Mouse (Mus musculus) MEL (cell line): ENCODE results near the gene Ltc4s. TPM values are rescaled to one million over a fixed set of nuclear protein-coding genes. Genes with fewer than 3 reads are reported as not detected.

Source experiments
- DNase-seq: peaks from one replicate; pipeline ENCODE4 v3.0.0; 2011; ENCODE audit warnings: low read depth, low spot score
- H3K27ac ChIP-seq: 2 replicates; pipeline ENCODE4 v1.5.1; 2012; ENCODE audit warnings: low read depth, mild to moderate bottlenecking, control low read depth, low read length, moderate library complexity; ENCODE audit not compliant: control insufficient read depth
- H3K27me3 ChIP-seq, 2 experiments: fragments of 150-350 bp in 1 of 2; sonication (generic) in 1 of 2; 2 replicates each; pipeline ENCODE4 v1.6.1; 2012; ENCODE audit warnings: low read length in 2 of 2, mild to moderate bottlenecking in 2 of 2, improper control_type of control experiment in 1 of 2, moderate library complexity in 1 of 2; ENCODE audit not compliant: insufficient read depth in 2 of 2, control insufficient read depth in 1 of 2
- H3K36me3 ChIP-seq, 2 experiments: 2 replicates each; pipeline ENCODE4 v1.6.1; 2012 to 2014; ENCODE audit warnings: low read length in 2 of 2, improper control_type of control experiment in 1 of 2, inconsistent platforms in 1 of 2, mild to moderate bottlenecking in 1 of 2; ENCODE audit not compliant: insufficient read depth in 2 of 2, control insufficient read depth in 1 of 2
- H3K4me1 ChIP-seq, 2 experiments: fragments of 150-350 bp in 1 of 2; sonication (generic) in 1 of 2; 2 replicates each; pipeline ENCODE4 v1.6.1; 2012; ENCODE audit warnings: low read length in 2 of 2, improper control_type of control experiment in 1 of 2, mild to moderate bottlenecking in 1 of 2; ENCODE audit not compliant: insufficient read depth in 2 of 2, control insufficient read depth in 1 of 2
- H3K4me3 ChIP-seq, 2 experiments: fragments of 150-350 bp in 1 of 2; sonication (generic) in 1 of 2; 2 replicates each; pipeline ENCODE4 v1.5.1; 2012; ENCODE audit warnings: low read depth in 2 of 2, low read length in 2 of 2, mild to moderate bottlenecking in 2 of 2, moderate library complexity in 2 of 2, control low read depth in 1 of 2, improper control_type of control experiment in 1 of 2; ENCODE audit not compliant: control insufficient read depth in 1 of 2, insufficient read depth in 1 of 2
- H3K79me2 ChIP-seq: 2 replicates; pipeline ENCODE4 v1.6.1; 2012; ENCODE audit warnings: mild to moderate bottlenecking, low read length, moderate library complexity; ENCODE audit not compliant: control insufficient read depth, poor library complexity, insufficient read depth
- H3K9ac ChIP-seq: 2 replicates; pipeline ENCODE4 v1.6.1; 2012; ENCODE audit warnings: low read depth, mild to moderate bottlenecking, control low read depth, low read length, moderate library complexity; ENCODE audit not compliant: control insufficient read depth, poor library complexity, severe bottlenecking
- H3K9me3 ChIP-seq: fragments of 150-350 bp; sonication (generic); replicated peaks from 2 replicates; pipeline ENCODE4 v1.6.1; 2012; ENCODE audit warnings: mild to moderate bottlenecking, low read length, improper control_type of control experiment, moderate library complexity; ENCODE audit not compliant: insufficient read depth
- CHD1 ChIP-seq: IDR thresholded peaks from 2 replicates; pipeline ENCODE4 v1.6.1; 2012; ENCODE audit warnings: low read depth, mild to moderate bottlenecking, inconsistent platforms, low read length, improper control_type of control experiment
- CTCF ChIP-seq, 3 experiments: IDR thresholded peaks in 2 of 3; conservative IDR thresholded peaks in 1 of 3; 2 replicates each; pipeline ENCODE4 v1.5.1; 2011 to 2012; ENCODE audit warnings: low read length in 3 of 3, low read depth in 2 of 3, mild to moderate bottlenecking in 2 of 3, improper control_type of control experiment in 1 of 3, inconsistent platforms in 1 of 3, mixed read lengths in 1 of 3, moderate library complexity in 1 of 3; ENCODE audit not compliant: control insufficient read depth in 1 of 3, insufficient read depth in 1 of 3, poor library complexity in 1 of 3, severe bottlenecking in 1 of 3
- EP300 ChIP-seq, 2 experiments: IDR thresholded peaks; 2 replicates each; pipeline ENCODE4 v1.6.1; 2011; ENCODE audit warnings: improper control_type of control experiment in 2 of 2, low read length in 2 of 2, low read depth in 1 of 2, mild to moderate bottlenecking in 1 of 2
- GABPA ChIP-seq: IDR thresholded peaks from 2 replicates; pipeline ENCODE4 v1.6.1; 2012; ENCODE audit warnings: low read depth, mild to moderate bottlenecking, inconsistent platforms, low read length, improper control_type of control experiment, moderate library complexity
- GATA1 ChIP-seq: IDR thresholded peaks from 2 replicates; pipeline ENCODE4 v1.6.1; 2011; ENCODE audit warnings: low read depth, low read length, improper control_type of control experiment
- HCFC1 ChIP-seq: IDR thresholded peaks from 2 replicates; pipeline ENCODE4 v1.6.1; 2012; ENCODE audit warnings: low read depth, mild to moderate bottlenecking, inconsistent platforms, low read length, improper control_type of control experiment, moderate library complexity
- KAT2A ChIP-seq: conservative IDR thresholded peaks from 2 replicates; pipeline ENCODE4 v1.6.1; 2012; ENCODE audit warnings: low read depth, low read length, improper control_type of control experiment, inconsistent platforms
- MAX ChIP-seq: IDR thresholded peaks from 2 replicates; pipeline ENCODE4 v1.6.1; 2011; ENCODE audit warnings: low read length, improper control_type of control experiment
- MAZ ChIP-seq: IDR thresholded peaks from 2 replicates; pipeline ENCODE4 v1.6.1; 2012; ENCODE audit warnings: low read depth, mild to moderate bottlenecking, inconsistent platforms, low read length, improper control_type of control experiment
- MEF2A ChIP-seq: IDR thresholded peaks from 2 replicates; pipeline ENCODE4 v1.6.1; 2014; ENCODE audit warnings: low read depth, mild to moderate bottlenecking, inconsistent platforms, low read length, improper control_type of control experiment; ENCODE audit not compliant: poor library complexity, insufficient replicate concordance, severe bottlenecking; ENCODE audit errors: extremely low read depth
- MYB ChIP-seq: IDR thresholded peaks from 2 replicates; pipeline ENCODE4 v1.6.1; 2011; ENCODE audit warnings: mild to moderate bottlenecking, low read depth, low read length, improper control_type of control experiment
- NELFE ChIP-seq: IDR thresholded peaks from 2 replicates; pipeline ENCODE4 v1.6.1; 2011; ENCODE audit warnings: low read depth, low read length, improper control_type of control experiment
- POLR2A ChIP-seq, 2 experiments: IDR thresholded peaks; 2 replicates each; pipeline ENCODE4 v1.6.1; 2011 to 2012; ENCODE audit warnings: low read length in 2 of 2, mild to moderate bottlenecking in 2 of 2, control low read depth in 1 of 2, improper control_type of control experiment in 1 of 2, low read depth in 1 of 2, moderate library complexity in 1 of 2; ENCODE audit not compliant: control insufficient read depth in 1 of 2, insufficient read depth in 1 of 2, poor library complexity in 1 of 2
- POLR2AphosphoS2 ChIP-seq: IDR thresholded peaks from 2 replicates; pipeline ENCODE4 v1.6.1; 2011; ENCODE audit warnings: low read length, improper control_type of control experiment
- POLR2AphosphoS5 ChIP-seq: IDR thresholded peaks from 2 replicates; pipeline ENCODE4 v1.6.1; 2012; ENCODE audit warnings: low read depth, borderline replicate concordance, mild to moderate bottlenecking, inconsistent platforms, low read length, moderate library complexity, mixed read lengths
- RAD21 ChIP-seq: IDR thresholded peaks from 2 replicates; pipeline ENCODE4 v1.6.1; 2011; ENCODE audit warnings: mild to moderate bottlenecking, low read depth, low read length, improper control_type of control experiment
- RCOR1 ChIP-seq: IDR thresholded peaks from 2 replicates; pipeline ENCODE4 v1.6.1; 2012; ENCODE audit warnings: low read depth, mild to moderate bottlenecking, inconsistent platforms, low read length, improper control_type of control experiment
- SIN3A ChIP-seq: IDR thresholded peaks from 2 replicates; pipeline ENCODE4 v1.6.1; 2012; ENCODE audit warnings: low read length, improper control_type of control experiment, inconsistent platforms
- SMC3 ChIP-seq: IDR thresholded peaks from 2 replicates; pipeline ENCODE4 v1.6.1; 2011; ENCODE audit warnings: low read depth, low read length, improper control_type of control experiment
- TAL1 ChIP-seq: IDR thresholded peaks from 2 replicates; pipeline ENCODE4 v1.6.1; 2012; ENCODE audit warnings: mild to moderate bottlenecking, inconsistent platforms, low read length, moderate library complexity, mixed read lengths
- TCF12 ChIP-seq: IDR thresholded peaks from 2 replicates; pipeline ENCODE4 v1.6.1; 2014; ENCODE audit warnings: low read depth, mild to moderate bottlenecking, inconsistent platforms, low read length, improper control_type of control experiment, moderate library complexity
- UBTF ChIP-seq: IDR thresholded peaks from 2 replicates; pipeline ENCODE4 v1.6.1; 2012; ENCODE audit warnings: low read depth, mild to moderate bottlenecking, inconsistent platforms, low read length, improper control_type of control experiment, moderate library complexity, borderline replicate concordance; ENCODE audit not compliant: insufficient read depth
- USF2 ChIP-seq, 2 experiments: IDR thresholded peaks; 2 replicates each; pipeline ENCODE4 v1.6.1; 2011 to 2012; ENCODE audit warnings: improper control_type of control experiment in 2 of 2, low read length in 2 of 2, borderline replicate concordance in 1 of 2, inconsistent platforms in 1 of 2, low read depth in 1 of 2, mild to moderate bottlenecking in 1 of 2; ENCODE audit not compliant: insufficient read depth in 1 of 2
- ZC3H11A ChIP-seq: IDR thresholded peaks from 2 replicates; pipeline ENCODE4 v1.6.1; 2012; ENCODE audit warnings: low read depth, mild to moderate bottlenecking, inconsistent platforms, low read length, improper control_type of control experiment
- ZKSCAN1 ChIP-seq: IDR thresholded peaks from 2 replicates; pipeline ENCODE4 v1.6.1; 2012; ENCODE audit warnings: low read depth, mild to moderate bottlenecking, inconsistent platforms, low read length, improper control_type of control experiment, moderate library complexity
- ZMIZ1 ChIP-seq: IDR thresholded peaks from 2 replicates; pipeline ENCODE4 v1.6.1; 2012; ENCODE audit warnings: low read depth, mild to moderate bottlenecking, inconsistent platforms, low read length, improper control_type of control experiment, moderate library complexity
- ZNF384 ChIP-seq: IDR thresholded peaks from 2 replicates; pipeline ENCODE4 v1.6.1; 2012; ENCODE audit warnings: low read depth, mild to moderate bottlenecking, inconsistent platforms, low read length, improper control_type of control experiment
- polyA plus RNA-seq, 2 experiments: library from polyadenylated mRNA; stranded (reverse) in 1 of 2; unstranded in 1 of 2; fragments of >175 nt in 1 of 2; fragments of >200 nt in 1 of 2; gene quantifications; 2 replicates each; pipeline versions ENCODE4 v1.2.1 to v1.2.4; 2012; ENCODE audit warnings: low replicate concordance in 2 of 2, low read depth in 1 of 2; ENCODE audit not compliant: insufficient read length in 2 of 2, insufficient read depth in 1 of 2, missing spikeins in 1 of 2
- total RNA-seq: library from RNA; depleted of rRNA; stranded (reverse); fragments of 300-350 nt; gene quantifications from 2 replicates; pipeline ENCODE4 v1.2.3, GENCODE M21; 2012

Gene Ltc4s
- total and polyA plus RNA-seq, 3 experiments = 3.1 to 3.4 TPM; not detected in 1

DNA sequence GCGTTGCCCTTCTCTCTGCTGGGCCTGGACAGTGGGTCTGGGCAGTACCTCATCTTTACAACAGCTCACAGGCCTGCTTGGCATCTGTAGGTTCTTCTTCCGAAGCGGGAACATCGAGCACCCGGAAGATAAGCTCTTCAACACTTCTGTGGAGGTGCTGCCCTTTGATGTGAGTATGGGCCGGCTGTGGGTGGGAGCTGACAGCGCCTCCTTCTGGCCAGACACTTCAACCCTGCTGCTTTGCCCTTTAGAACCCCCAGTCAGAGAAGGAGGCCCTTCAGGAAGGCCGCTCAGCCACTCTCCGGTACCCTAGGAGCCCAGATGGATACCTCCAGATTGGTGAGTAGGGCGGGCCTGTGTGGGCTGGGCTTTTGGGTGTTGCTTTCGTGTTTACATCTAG, 4.4 kb downstream of the Ltc4s start:
- DNase-seq = peak; percentile 58
- no peaks in the 10 kb centered on the region for H3K27me3 ChIP-seq
- H3K9me3 ChIP-seq = no peaks in the 10 kb centered on the region
- H3K9ac ChIP-seq = no peak overlapping the region
- peaks cover 3 to 15% of the 10 kb centered on the region in 2 experiments; a peak in 3 of 4 replicates for H3K4me1 ChIP-seq
- peaks cover 5 to 7% of the 10 kb centered on the region in 2 experiments; a peak in 3 of 4 replicates for H3K36me3 ChIP-seq
- TF ChIP-seq POLR2AphosphoS2 (no peak), POLR2AphosphoS5 (no peak), TAL1 (no peak), RAD21 (peak; percentile 11), CHD1 (no peak), SIN3A (no peak), ZKSCAN1 (no peak), NELFE (no peak), MAZ (no peak), ZC3H11A (no peak), CTCF (IDR thresholded peaks at IDR 0.05 in 2 of 3, conservative IDR thresholded peaks at IDR 0.05 in 1 of 3; ENCODE audit: control insufficient read depth in 1 of 3, insufficient read depth in 1 of 3, low read depth in 2 of 3, low read length in 3 of 3, poor library complexity in 1 of 3, severe bottlenecking in 1 of 3) (peak in 2 of 3 experiments; percentile 67 to 83; a peak in 5 of 6 replicates), UBTF (no peak), MYB (no peak), MEF2A (no peak), ZNF384 (no peak), KAT2A (no peak), RCOR1 (no peak), EP300 (IDR thresholded peaks at IDR 0.05; ENCODE audit: low read depth in 1 of 2, low read length in 2 of 2) (no peak), TCF12 (no peak), SMC3 (peak; percentile 40)
- H3K79me2 ChIP-seq = no peaks in the 10 kb centered on the region; the same call in 1 of the 2 replicates
- no peak overlapping the region for H3K27ac ChIP-seq
- no peak overlapping the region for H3K4me3 ChIP-seq

DNA sequence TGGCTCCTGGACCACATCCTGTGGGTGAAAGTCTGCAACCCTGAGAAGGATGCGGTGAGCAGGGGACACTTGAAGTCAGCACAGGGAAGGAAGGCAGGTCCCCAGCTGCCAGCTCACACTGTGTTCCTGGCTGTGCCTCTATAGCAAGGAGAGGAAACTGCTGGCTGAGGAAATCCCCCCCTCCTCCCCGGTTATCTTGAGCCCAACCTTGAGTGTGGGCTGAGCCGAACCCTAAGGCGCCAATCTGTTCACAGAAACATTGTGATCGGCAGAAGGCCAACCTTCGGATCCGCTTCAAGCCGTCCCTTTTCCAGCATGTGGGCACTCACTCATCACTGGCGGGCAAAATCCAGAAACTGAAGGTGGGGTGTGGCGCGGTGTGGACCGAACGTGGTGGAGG, 5.4 kb downstream of the Ltc4s start:
- TF ChIP-seq SMC3 = no peak
- no peak for TF ChIP-seq RAD21
- no peak for TF ChIP-seq GATA1
- no peak for TF ChIP-seq RCOR1
- no peak for TF ChIP-seq ZNF384
- TF ChIP-seq CTCF (IDR thresholded peaks at IDR 0.05 in 2 of 3, conservative IDR thresholded peaks at IDR 0.05 in 1 of 3; ENCODE audit: control insufficient read depth in 1 of 3, insufficient read depth in 1 of 3, low read depth in 2 of 3, low read length in 3 of 3, poor library complexity in 1 of 3, severe bottlenecking in 1 of 3) = no peak
- TF ChIP-seq USF2 (IDR thresholded peaks at IDR 0.05; ENCODE audit: borderline replicate concordance in 1 of 2, insufficient read depth in 1 of 2, low read depth in 1 of 2, low read length in 2 of 2) = no peak
- no peak for TF ChIP-seq ZMIZ1
- no peak for TF ChIP-seq ZKSCAN1
- TF ChIP-seq UBTF = no peak
- no peak for TF ChIP-seq POLR2AphosphoS5
- TF ChIP-seq ZC3H11A = no peak
- no peak for TF ChIP-seq HCFC1
- TF ChIP-seq NELFE = no peak
- no peak for TF ChIP-seq POLR2A (IDR thresholded peaks at IDR 0.05; ENCODE audit: control insufficient read depth in 1 of 2, insufficient read depth in 1 of 2, low read depth in 1 of 2, low read length in 2 of 2, poor library complexity in 1 of 2)
- TF ChIP-seq TAL1 = no peak
- TF ChIP-seq SIN3A = no peak
- no peak for TF ChIP-seq MAX
- no peak for TF ChIP-seq TCF12
- TF ChIP-seq GABPA = no peak
- Histone ChIP-seq H3K4me3 (no peak overlapping the region), H3K4me1 (peaks cover 0 to 8% of the 10 kb centered on the region in 2 experiments; a peak in 3 of 4 replicates), H3K9me3 (no peaks in the 10 kb centered on the region), H3K27ac (no peak overlapping the region), H3K79me2 (no peaks in the 10 kb centered on the region; the same call in 1 of the 2 replicates), H3K9ac (no peak overlapping the region), H3K36me3 (peaks cover 2 to 5% of the 10 kb centered on the region in 2 experiments; a peak in 3 of 4 replicates), H3K27me3 (no peaks in the 10 kb centered on the region)
- DNase-seq = no peak
